Mouse (Mus musculus) stomach, embryonic 16.5 days (tissue): ENCODE data around the gene Sult6b2. TPM values are rescaled to one million over a fixed set of nuclear protein-coding genes. Genes with fewer than 3 reads are reported as not detected.

Experiments
- ATAC-seq: fragments of 200-750 bp; cut with Nextera tagmentation; 2 replicates; pipeline ENCODE4 v1.8.0; 2017; ENCODE audit warnings: moderate number of reproducible peaks, moderate TSS enrichment; ENCODE audit not compliant: insufficient read depth, low FRiP score
- H3K27ac ChIP-seq: fragments of 300-500 bp; sonication (generic); 2 replicates; pipeline ENCODE4 v1.5.1; 2014; ENCODE audit warnings: low read length
- H3K27me3 ChIP-seq: fragments of 300-500 bp; sonication (generic); 2 replicates; pipeline ENCODE4 v1.6.1; 2014; ENCODE audit warnings: low read length, control low read depth, mixed read lengths; ENCODE audit not compliant: control insufficient read depth, insufficient read depth
- H3K36me3 ChIP-seq: fragments of 300-500 bp; sonication (generic); 2 replicates; pipeline ENCODE4 v1.6.1; 2014; ENCODE audit warnings: low read length; ENCODE audit not compliant: control insufficient read depth, insufficient read depth
- H3K4me1 ChIP-seq: fragments of 300-500 bp; sonication (generic); 2 replicates; pipeline ENCODE4 v1.6.1; 2014; ENCODE audit warnings: low read length, control low read depth, mixed read lengths; ENCODE audit not compliant: control insufficient read depth, insufficient read depth
- H3K4me2 ChIP-seq: fragments of 300-500 bp; sonication (generic); 2 replicates; pipeline ENCODE4 v1.6.1; 2014; ENCODE audit warnings: low read depth, low read length, mixed read lengths
- H3K4me3 ChIP-seq: fragments of 300-500 bp; sonication (generic); replicated peaks from 2 replicates; pipeline ENCODE4 v1.5.1; 2014; ENCODE audit warnings: mild to moderate bottlenecking, low read length
- H3K9ac ChIP-seq: fragments of 300-500 bp; sonication (generic); 2 replicates; pipeline ENCODE4 v1.6.1; 2014; ENCODE audit warnings: low read length
- H3K9me3 ChIP-seq: fragments of 300-500 bp; sonication (generic); replicated peaks from 2 replicates; pipeline ENCODE4 v1.6.1; 2016; ENCODE audit warnings: low read length, control low read depth; ENCODE audit not compliant: control insufficient read depth
- WGBS: fragments of 180-500 bp; shearing (Covaris S2); extraction: QIAGEN DNeasy Blood & Tissue Kit; methylation state at CpG from one replicate; pipeline ENCODE4 v1.1.7; 2014; 5-methylcytosine and 5-hydroxymethylcytosine counted together
- polyA plus RNA-seq: library from polyadenylated mRNA; unstranded; fragments of >200 nt; fragmentation: Nextera tagmentation; extraction: Ambion mirVana; gene quantifications from 2 replicates; pipeline ENCODE4 v1.2.1, GENCODE M21; 2015

Sult6b2 gene
- polyA plus RNA-seq, 1 experiment from 2014 or later: 3.1 TPM

DNA sequence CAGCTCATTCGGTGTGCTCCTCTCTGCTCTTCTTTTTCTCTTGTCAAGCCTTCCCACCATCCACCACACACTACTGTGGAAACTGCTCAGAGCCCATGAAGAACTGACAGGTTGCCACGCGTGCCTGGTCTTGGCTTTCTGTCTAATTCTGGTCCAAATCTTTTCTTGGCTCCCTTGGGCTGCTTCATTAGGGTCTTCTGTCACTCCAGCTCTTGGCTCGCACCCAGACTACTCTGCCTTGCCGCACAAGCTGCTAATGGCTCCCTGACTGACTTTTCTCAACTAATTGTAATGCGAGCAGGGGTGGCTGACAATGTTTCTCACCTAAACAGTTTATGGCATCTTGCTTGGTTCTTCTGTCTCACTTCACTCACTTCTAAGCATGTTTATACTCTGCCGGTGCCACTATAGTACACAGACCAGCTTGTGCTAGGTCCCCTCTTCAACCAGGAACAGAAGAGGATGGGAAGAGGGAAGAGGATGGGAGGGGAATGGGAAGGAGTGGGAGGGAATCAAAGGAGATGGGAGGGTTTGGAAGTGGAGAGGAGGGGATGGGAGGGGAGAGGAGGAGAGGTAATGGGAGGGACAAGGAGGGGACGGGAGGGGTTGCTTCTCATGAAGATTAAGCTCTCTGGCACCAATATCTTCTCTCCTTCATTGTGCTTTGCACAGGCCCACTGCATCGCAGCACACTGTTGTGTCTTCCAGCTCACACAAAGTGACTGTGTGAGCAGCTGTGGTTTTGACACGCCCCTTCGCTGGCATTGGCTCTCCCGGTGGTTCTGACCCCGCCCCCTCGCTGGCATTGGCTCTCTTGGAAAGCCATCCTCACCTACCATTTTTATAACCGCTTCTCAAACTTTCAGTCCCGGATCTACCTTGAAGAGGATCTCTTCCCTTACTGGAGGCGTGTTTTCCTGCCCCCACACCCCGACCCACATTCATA lies 16.0 kb downstream of the Sult6b2 start:
- H3K9me3 ChIP-seq: no peaks in the 10 kb centered on the region
- WGBS: 44% methylated on average over 18 of the region's 18 CpGs
- 0 out of 2 replicates have a peak overlapping the region, but pooled peaks have one; percentile 11 for H3K4me2 ChIP-seq
- 0 out of 2 replicates have a peak, but pooled peaks have one; percentile 44 for ATAC-seq
- H3K4me3 ChIP-seq: no peak overlapping the region
- no peak overlapping the region for H3K9ac ChIP-seq
- H3K4me1 ChIP-seq: peaks cover 2% of the 10 kb centered on the region; the same call in 1 of the 2 replicates
- H3K36me3 ChIP-seq: no peaks in the 10 kb centered on the region
- no peaks in the 10 kb centered on the region for H3K27me3 ChIP-seq
- H3K27ac ChIP-seq: no peak overlapping the region

DNA sequence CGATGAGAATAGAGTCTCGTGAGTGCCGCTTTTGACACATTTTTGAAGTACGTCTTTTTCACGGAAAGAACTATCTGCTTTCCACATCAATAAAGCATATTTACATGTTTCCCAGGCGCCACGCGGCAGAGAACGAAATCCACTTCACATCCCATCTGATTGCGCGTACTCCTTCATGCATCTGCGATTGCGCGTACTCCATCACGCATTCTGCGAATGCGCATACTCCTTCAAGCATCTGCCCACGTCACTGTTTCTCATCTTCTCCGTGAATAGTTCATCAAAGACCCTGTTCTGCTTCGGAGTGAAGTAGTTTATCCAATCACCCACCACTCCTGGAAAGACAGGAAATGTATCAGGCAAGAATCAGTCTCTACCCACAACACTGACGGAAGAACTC lies 18.2 kb downstream of the Sult6b2 start:
- H3K4me3 ChIP-seq: no peak overlapping the region

DNA sequence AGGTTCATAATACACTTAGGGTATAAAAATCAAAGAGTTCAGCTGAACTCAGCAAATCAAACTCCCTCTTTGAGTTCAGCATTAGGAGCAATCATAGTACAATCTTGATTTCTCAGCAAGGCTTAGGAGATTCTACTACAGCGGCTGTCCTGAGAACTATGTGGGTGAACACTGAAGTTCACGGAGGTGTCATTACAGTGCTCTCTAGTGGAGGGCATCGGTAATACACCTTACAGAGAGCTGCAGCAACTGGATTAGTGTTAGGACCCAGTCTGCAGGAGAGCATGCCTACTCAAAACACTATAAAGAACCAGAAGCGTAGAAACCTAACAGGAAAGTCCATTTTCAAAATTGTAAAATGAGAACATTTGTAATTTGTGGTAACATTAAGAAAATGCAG lies 19.0 kb downstream of the Sult6b2 start:
- Histone ChIP-seq H3K36me3 (no peaks in the 10 kb centered on the region), H3K4me3 (no peak overlapping the region), H3K9me3 (no peaks in the 10 kb centered on the region), H3K27me3 (no peaks in the 10 kb centered on the region), H3K4me1 (no peaks in the 10 kb centered on the region), H3K27ac (no peak overlapping the region), H3K9ac (no peak overlapping the region), H3K4me2 (no peak overlapping the region)
- no peak for ATAC-seq
- 41% methylated on average over 4 of the region's 4 CpGs for WGBS

More for the DNA sequence above, 18.2 kb downstream of the Sult6b2 start:
- no peak for ATAC-seq
- no peaks in the 10 kb centered on the region for H3K4me1 ChIP-seq
- H3K9ac ChIP-seq: no peak overlapping the region
- H3K36me3 ChIP-seq: no peaks in the 10 kb centered on the region
- H3K4me2 ChIP-seq: no peak overlapping the region
- WGBS: 85% methylated on average over 21 of the region's 21 CpGs
- H3K27me3 ChIP-seq: no peaks in the 10 kb centered on the region
- no peak overlapping the region for H3K27ac ChIP-seq
- no peaks in the 10 kb centered on the region for H3K9me3 ChIP-seq

DNA sequence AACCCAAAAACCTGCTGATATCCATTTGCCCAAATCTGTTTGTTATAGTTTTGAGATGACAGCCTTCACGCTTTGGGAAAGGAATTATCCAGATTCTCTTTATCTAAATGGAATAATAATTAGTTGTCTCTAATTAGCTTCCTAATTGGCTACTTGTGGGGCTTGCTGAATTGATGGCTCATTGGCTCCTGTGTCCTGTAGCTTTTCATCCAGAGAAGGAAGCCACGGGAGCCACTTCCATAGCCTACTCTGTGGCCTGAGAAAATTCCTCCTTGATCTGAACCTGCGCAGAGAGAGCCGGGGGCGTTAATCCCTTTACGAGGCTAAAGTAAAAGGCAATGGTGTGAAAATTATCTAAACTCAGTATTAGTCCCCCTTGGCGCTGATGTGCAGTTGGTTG lies 23.0 kb downstream of the Sult6b2 start:
- Histone ChIP-seq H3K4me1 (no peaks in the 10 kb centered on the region), H3K4me3 (no peak overlapping the region), H3K4me2 (no peak overlapping the region), H3K27ac (no peak overlapping the region), H3K9me3 (no peaks in the 10 kb centered on the region), H3K36me3 (no peaks in the 10 kb centered on the region), H3K27me3 (no peaks in the 10 kb centered on the region), H3K9ac (no peak overlapping the region)
- 84% methylated on average over 7 of the region's 7 CpGs for WGBS
- ATAC-seq: no peak

DNA sequence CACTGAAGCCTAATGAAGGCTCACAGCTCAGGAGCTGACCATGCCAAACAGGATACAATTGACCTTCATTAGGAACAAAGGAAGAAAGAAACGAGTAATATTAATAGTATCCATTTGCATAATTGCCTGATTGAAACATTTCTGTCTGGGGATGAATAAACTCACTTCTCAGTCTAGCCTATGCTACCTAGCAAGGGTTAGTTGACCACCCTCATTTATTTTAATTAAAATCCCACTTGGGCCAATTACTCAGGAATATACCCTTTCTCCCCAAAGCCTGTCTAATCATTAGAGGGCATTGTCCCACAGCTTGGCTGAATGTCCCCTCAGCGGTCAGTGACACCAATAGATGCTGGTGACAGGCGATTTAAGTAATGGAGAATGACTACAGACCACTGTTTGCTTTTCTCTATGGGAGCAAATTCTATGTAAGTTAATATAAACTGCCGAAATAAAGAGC lies 23.7 kb downstream of the Sult6b2 start:
- no peak overlapping the region for H3K9ac ChIP-seq
- no peaks in the 10 kb centered on the region for H3K27me3 ChIP-seq
- H3K36me3 ChIP-seq: no peaks in the 10 kb centered on the region
- no peak for ATAC-seq
- no peaks in the 10 kb centered on the region for H3K9me3 ChIP-seq
- no peaks in the 10 kb centered on the region for H3K4me1 ChIP-seq
- WGBS: 80% methylated on average over 4 of the region's 4 CpGs
- no peak overlapping the region for H3K4me3 ChIP-seq
- H3K27ac ChIP-seq: no peak overlapping the region
- H3K4me2 ChIP-seq: no peak overlapping the region

DNA sequence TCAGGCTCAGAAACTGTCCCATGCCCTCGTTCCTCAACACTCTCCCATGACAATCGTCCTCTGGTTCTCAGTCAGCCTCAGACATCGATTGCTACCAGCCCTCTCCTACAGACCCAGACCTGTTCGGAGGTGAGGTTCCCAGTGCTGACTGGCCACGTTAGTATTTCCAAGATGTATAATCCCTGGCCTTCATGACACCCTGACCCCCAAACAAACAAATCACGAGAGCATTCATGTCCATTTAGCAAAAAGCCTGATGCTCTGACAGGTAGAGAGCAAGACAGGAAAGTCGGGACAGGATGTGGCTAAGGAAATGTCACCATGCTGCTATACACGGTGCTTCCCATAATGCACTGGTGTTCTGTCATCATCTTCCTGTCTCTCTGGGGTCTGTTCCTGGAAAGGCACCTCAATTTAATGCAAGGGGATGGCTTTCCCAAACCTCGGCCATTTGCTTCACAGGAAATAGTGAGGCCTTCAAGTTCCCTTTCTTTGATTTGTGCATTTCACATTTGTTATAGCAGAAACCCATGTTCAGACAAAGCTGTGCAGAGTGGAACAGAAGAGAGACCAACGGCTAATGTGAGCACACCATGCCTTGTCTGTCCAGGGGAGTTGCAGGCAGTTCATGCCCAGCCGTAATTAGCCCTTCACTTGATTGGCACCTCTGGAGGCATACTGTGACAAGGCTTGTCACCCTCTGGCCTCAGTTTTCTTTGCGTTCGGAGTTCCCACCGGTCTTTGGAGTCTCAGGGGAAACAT lies 24.3 kb downstream of the Sult6b2 start:
- H3K27me3 ChIP-seq: no peaks in the 10 kb centered on the region
- H3K9me3 ChIP-seq: no peaks in the 10 kb centered on the region
- H3K36me3 ChIP-seq: no peaks in the 10 kb centered on the region
- no peak overlapping the region for H3K9ac ChIP-seq
- H3K4me2 ChIP-seq: no peak overlapping the region
- no peak overlapping the region for H3K27ac ChIP-seq
- H3K4me3 ChIP-seq: no peak overlapping the region
- H3K4me1 ChIP-seq: no peaks in the 10 kb centered on the region
- no peak for ATAC-seq
- WGBS: 72% methylated on average over 14 of the region's 14 CpGs

DNA sequence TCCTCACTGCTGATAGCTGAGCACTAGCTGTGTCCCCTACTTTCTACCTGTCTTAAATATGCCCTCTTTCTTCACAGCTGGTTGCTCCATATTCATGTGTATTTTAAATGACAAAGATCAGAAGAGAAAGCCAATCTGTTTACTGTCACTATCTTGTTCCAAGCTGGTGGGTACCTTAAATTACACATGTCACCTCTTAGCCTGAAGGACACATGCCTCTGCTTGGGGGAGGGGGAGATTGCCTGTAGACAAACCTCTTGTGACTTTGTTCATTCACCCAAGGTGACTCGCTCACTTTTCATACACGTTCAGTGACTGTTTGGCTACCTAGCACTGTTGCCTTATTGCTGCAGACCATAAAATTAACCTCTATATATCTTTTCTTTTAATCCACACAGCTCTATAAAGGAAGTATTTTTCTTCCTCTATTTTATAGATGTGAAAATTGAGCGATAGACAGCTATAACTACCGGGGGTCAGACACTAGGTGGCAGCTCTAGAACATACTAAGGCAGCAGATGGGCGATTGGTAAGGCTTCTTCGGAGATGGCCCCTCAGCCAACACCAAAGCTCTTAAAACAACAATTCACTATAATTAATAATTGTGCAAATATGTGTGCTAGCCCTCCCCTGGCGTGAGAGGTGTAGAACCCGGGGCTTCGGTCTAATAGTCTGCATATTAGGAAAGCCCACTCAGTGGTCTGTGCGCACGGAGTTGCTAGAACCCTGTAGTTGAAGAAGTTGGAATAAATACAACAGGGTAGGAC lies 25.1 kb downstream of the Sult6b2 start:
- no peak overlapping the region for H3K9ac ChIP-seq
- H3K9me3 ChIP-seq: no peaks in the 10 kb centered on the region
- no peaks in the 10 kb centered on the region for H3K27me3 ChIP-seq
- ATAC-seq: peak; percentile 25; the same call in 1 of the 2 replicates
- no peaks in the 10 kb centered on the region for H3K36me3 ChIP-seq
- H3K4me3 ChIP-seq: no peak overlapping the region
- H3K27ac ChIP-seq: no peak overlapping the region
- no peaks in the 10 kb centered on the region for H3K4me1 ChIP-seq
- WGBS: 46% methylated on average over 11 of the region's 11 CpGs
- no peak overlapping the region for H3K4me2 ChIP-seq

DNA sequence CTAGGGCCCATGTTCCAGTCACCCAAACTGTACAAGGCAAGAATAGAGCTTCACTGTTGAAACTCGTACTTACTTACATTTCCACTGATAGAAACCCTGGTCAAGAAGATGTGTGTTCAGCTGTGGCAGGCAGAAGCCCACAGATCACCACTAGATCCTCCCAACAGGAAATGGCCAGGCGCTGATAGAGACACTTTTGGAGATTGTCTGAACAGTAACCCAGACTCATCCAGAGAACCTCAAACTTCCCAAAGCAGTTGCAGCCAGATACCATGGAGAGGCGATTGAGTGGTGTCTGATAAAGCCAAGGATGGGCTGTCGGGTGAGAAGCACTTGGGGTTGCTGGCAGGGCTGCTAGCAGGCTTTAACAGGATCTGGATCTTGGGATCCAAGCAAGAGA lies 27.4 kb downstream of the Sult6b2 start:
- 69% methylated on average over 4 of the region's 4 CpGs for WGBS
- ATAC-seq: no peak

More for the DNA sequence above, 27.4 kb downstream of the Sult6b2 start:
- H3K36me3 ChIP-seq: peaks cover 17% of the 10 kb centered on the region
- H3K9me3 ChIP-seq: no peaks in the 10 kb centered on the region
- no peak overlapping the region for H3K4me3 ChIP-seq
- H3K4me2 ChIP-seq: no peak overlapping the region
- H3K4me1 ChIP-seq: no peaks in the 10 kb centered on the region
- H3K9ac ChIP-seq: no peak overlapping the region
- no peaks in the 10 kb centered on the region for H3K27me3 ChIP-seq
- H3K27ac ChIP-seq: no peak overlapping the region
